Mouse (Mus musculus) myocyte (in vitro differentiated cells): ENCODE measurements around the gene Apobec3.

Experiments used
- TCF3 ChIP-seq: IDR thresholded peaks from one replicate; pipeline ENCODE4 v1.6.1; 2011; ENCODE audit warnings: low read depth, control low read depth; ENCODE audit not compliant: insufficient read length
- USF1 ChIP-seq: IDR thresholded peaks from one replicate; pipeline ENCODE4 v1.6.1; 2011; ENCODE audit warnings: low read depth, mild to moderate bottlenecking, control low read depth, moderate library complexity

DNA sequence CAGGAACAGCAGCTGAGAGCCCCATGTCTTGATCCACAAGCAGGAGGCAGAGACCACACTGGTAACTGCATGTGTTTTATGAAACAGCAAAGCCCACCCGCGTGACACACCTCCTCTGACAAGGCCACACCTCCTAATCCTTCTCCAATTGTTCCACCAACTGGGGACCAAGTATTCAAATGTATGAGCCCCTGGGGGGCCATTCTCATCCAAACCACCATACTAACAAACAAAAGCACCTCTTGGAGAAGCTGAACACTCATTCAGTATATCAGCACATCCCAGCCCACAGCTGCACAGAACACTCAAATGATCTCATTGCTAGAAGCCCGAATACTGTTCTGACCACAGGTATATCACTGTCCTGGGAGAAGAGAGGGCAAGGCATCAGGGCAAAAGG, 52.1 kb downstream of the Apobec3 start:
- TF ChIP-seq USF1: no peak
- TF ChIP-seq TCF3: no peak
